Mouse (Mus musculus) CH12.LX (cell line): ENCODE measurements around the gene Lipc. TPM values are rescaled to one million over a fixed set of nuclear protein-coding genes. Genes with fewer than 3 reads are reported as not detected.
A peak's percentile ranks its signal among the peaks of the same experiment; 100 is the strongest.

ENCODE experiments used
- DNase-seq: peaks from one replicate; pipeline ENCODE4 v3.0.0-alpha.2; 2013; ENCODE audit errors: extremely low read depth
- H3K27ac ChIP-seq: 2 replicates; pipeline ENCODE4 v1.5.1; 2012; ENCODE audit warnings: low read depth, mild to moderate bottlenecking, control low read depth, moderate library complexity; ENCODE audit not compliant: insufficient read depth
- H3K27me3 ChIP-seq: replicated peaks from 2 replicates; pipeline ENCODE3; 2012; ENCODE audit warnings: inconsistent platforms
- H3K36me3 ChIP-seq, 2 experiments: replicated peaks in 1 of 2; 2 replicates each; pipeline versions ENCODE3 to v1.6.1; 2012; ENCODE audit warnings: inconsistent platforms in 1 of 2, low read length in 1 of 2, mild to moderate bottlenecking in 1 of 2, mixed read lengths in 1 of 2, moderate library complexity in 1 of 2; ENCODE audit not compliant: control insufficient read depth in 1 of 2, insufficient read depth in 1 of 2
- H3K4me1 ChIP-seq, 2 experiments: 2 replicates each; pipeline ENCODE4 v1.6.1; 2012; ENCODE audit warnings: inconsistent platforms in 1 of 2, moderate library complexity in 1 of 2; ENCODE audit not compliant: insufficient read depth in 2 of 2, control insufficient read depth in 1 of 2
- H3K4me2 ChIP-seq: 2 replicates; pipeline ENCODE4 v1.6.1; 2012; ENCODE audit warnings: low read depth, mild to moderate bottlenecking, control low read depth; ENCODE audit not compliant: poor library complexity, insufficient read depth, severe bottlenecking
- H3K4me3 ChIP-seq, 3 experiments: fragments of 150-350 bp in 1 of 3; sonication (generic) in 1 of 3; replicated peaks in 1 of 3; 2 replicates each; pipeline versions ENCODE3 to v1.5.1; 2011 to 2012; ENCODE audit warnings: low read depth in 2 of 3, low read length in 2 of 3, mild to moderate bottlenecking in 2 of 3, moderate library complexity in 2 of 3, control low read depth in 1 of 3, improper control_type of control experiment in 1 of 3, inconsistent platforms in 1 of 3, mixed read lengths in 1 of 3; ENCODE audit not compliant: poor library complexity in 1 of 3
- H3K79me2 ChIP-seq: replicated peaks from 2 replicates; pipeline ENCODE4 v1.6.1; 2012; ENCODE audit warnings: mild to moderate bottlenecking, moderate library complexity; ENCODE audit not compliant: control insufficient read depth, poor library complexity, insufficient read depth, severe bottlenecking; ENCODE audit errors: extremely low read depth
- H3K9ac ChIP-seq: 2 replicates; pipeline ENCODE4 v1.6.1; 2012; ENCODE audit warnings: low read depth, mild to moderate bottlenecking, control low read depth, moderate library complexity; ENCODE audit not compliant: insufficient read depth
- H3K9me3 ChIP-seq: replicated peaks from 2 replicates; pipeline ENCODE3; 2012; ENCODE audit warnings: low read length, inconsistent platforms, mixed read lengths
- CHD1 ChIP-seq: IDR thresholded peaks from 2 replicates; pipeline ENCODE4 v1.6.1; 2012; ENCODE audit warnings: low read depth, low read length, improper control_type of control experiment, inconsistent platforms
- CHD2 ChIP-seq: IDR thresholded peaks from 2 replicates; pipeline ENCODE4 v1.6.1; 2011; ENCODE audit warnings: low read length, improper control_type of control experiment
- ELF1 ChIP-seq: IDR thresholded peaks from 2 replicates; pipeline ENCODE4 v1.6.1; 2014; ENCODE audit warnings: low read depth, mild to moderate bottlenecking, inconsistent platforms, low read length, improper control_type of control experiment
- EP300 ChIP-seq: IDR thresholded peaks from 2 replicates; pipeline ENCODE4 v1.6.1; 2011; ENCODE audit warnings: low read length, improper control_type of control experiment
- ETS1 ChIP-seq: conservative IDR thresholded peaks from 2 replicates; pipeline ENCODE4 v1.6.1; 2012; ENCODE audit warnings: low read depth, mild to moderate bottlenecking, inconsistent platforms, low read length, improper control_type of control experiment, moderate library complexity
- JUN ChIP-seq: IDR thresholded peaks from 2 replicates; pipeline ENCODE4 v1.6.1; 2011; ENCODE audit warnings: low read depth, mild to moderate bottlenecking, low read length, improper control_type of control experiment, moderate library complexity; ENCODE audit not compliant: insufficient read depth
- MAX ChIP-seq: IDR thresholded peaks from 2 replicates; pipeline ENCODE4 v1.6.1; 2011; ENCODE audit warnings: low read length, improper control_type of control experiment
- MAZ ChIP-seq: IDR thresholded peaks from 2 replicates; pipeline ENCODE4 v1.6.1; 2012; ENCODE audit warnings: low read depth, mild to moderate bottlenecking, inconsistent platforms, low read length, improper control_type of control experiment, moderate library complexity
- MEF2A ChIP-seq: IDR thresholded peaks from 2 replicates; pipeline ENCODE4 v1.6.1; 2014; ENCODE audit warnings: low read depth, mild to moderate bottlenecking, inconsistent platforms, low read length, improper control_type of control experiment, borderline replicate concordance
- MYC ChIP-seq: IDR thresholded peaks from 2 replicates; pipeline ENCODE4 v1.6.1; 2011; ENCODE audit warnings: low read depth, mild to moderate bottlenecking, improper control_type of control experiment, low read length
- POLR2A ChIP-seq: IDR thresholded peaks from 2 replicates; pipeline ENCODE4 v1.6.1; 2011; ENCODE audit warnings: low read depth, mild to moderate bottlenecking, improper control_type of control experiment, low read length
- RAD21 ChIP-seq: IDR thresholded peaks from 2 replicates; pipeline ENCODE4 v1.6.1; 2011; ENCODE audit warnings: low read depth, mild to moderate bottlenecking, low read length, improper control_type of control experiment, moderate library complexity
- TBP ChIP-seq: conservative IDR thresholded peaks from 2 replicates; pipeline ENCODE4 v1.6.1; 2011; ENCODE audit warnings: low read depth, low read length, improper control_type of control experiment
- TCF12 ChIP-seq: IDR thresholded peaks from 2 replicates; pipeline ENCODE4 v1.6.1; 2014; ENCODE audit warnings: low read depth, mild to moderate bottlenecking, inconsistent platforms, low read length, improper control_type of control experiment
- USF1 ChIP-seq: IDR thresholded peaks from 2 replicates; pipeline ENCODE4 v1.6.1; 2014; ENCODE audit warnings: low read depth, mild to moderate bottlenecking, inconsistent platforms, low read length, improper control_type of control experiment
- ZMIZ1 ChIP-seq: IDR thresholded peaks from 2 replicates; pipeline ENCODE4 v1.6.1; 2012; ENCODE audit warnings: low read depth, mild to moderate bottlenecking, inconsistent platforms, low read length, improper control_type of control experiment
- ZNF384 ChIP-seq: IDR thresholded peaks from 2 replicates; pipeline ENCODE4 v1.6.1; 2012; ENCODE audit warnings: low read depth, low read length, improper control_type of control experiment, inconsistent platforms
- dilution Hi-C: fragments of 300-500 bp; cut with MboI; formaldehyde crosslinking; loops from 2 replicates; pipeline ENCODE4 v1.14.3; 2020; ENCODE audit warnings: low sequenced_read_pairs; ENCODE audit not compliant: extremely low pct_unique_long_range_greater_than_20kb, extremely low pct_ligation_motif_present
- in situ Hi-C: fragments of 300-500 bp; cut with MboI; formaldehyde crosslinking; loops from 3 replicates; pipeline ENCODE4 v1.14.3; 2019; ENCODE audit warnings: low sequenced_read_pairs, low pct_ligation_motif_present, low pct_unique_long_range_greater_than_20kb, mixed read lengths
- polyA plus RNA-seq: library from polyadenylated mRNA; unstranded; fragments of >175 nt; gene quantifications from 2 replicates; pipeline ENCODE4 v1.2.1, GENCODE M21; 2012; ENCODE audit warnings: low read depth; ENCODE audit not compliant: insufficient read length
- total RNA-seq, 2 experiments: library from RNA; depleted of rRNA; stranded (reverse); fragments of 300-350 nt in 1 of 2; fragments of >200 nt in 1 of 2; gene quantifications; 2 replicates each; pipeline ENCODE4 v1.2.3; 2012 to 2014

Gene Lipc
- total and polyA plus RNA-seq, 3 experiments = 5.2 to 24.5 (median 8.6) TPM

DNA sequence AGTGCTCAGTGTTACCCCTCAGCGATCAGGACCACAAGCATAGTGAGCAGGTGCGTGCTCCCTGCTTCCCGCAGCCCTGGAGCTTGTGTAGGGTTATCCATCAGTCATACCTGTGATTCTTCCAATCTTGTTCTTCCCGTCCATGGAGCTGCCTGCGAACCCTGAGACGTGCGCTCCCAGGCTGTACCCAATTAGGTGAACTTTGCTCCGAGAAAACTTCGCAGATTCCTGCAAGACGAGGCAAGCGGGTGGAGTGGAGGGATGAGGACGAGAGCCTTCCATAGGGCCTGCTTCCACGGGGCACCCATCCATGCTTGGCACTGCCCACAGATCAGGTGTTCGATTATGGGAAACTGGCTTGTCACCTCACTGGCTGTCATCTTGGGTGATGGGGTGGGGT is 133.3 kb downstream of the Lipc start:
- dilution Hi-C loops = no loop called here
- Histone ChIP-seq H3K27me3 (no peaks in the 10 kb centered on the region), H3K4me3 (no peak overlapping the region), H3K79me2 (no peaks in the 10 kb centered on the region), H3K27ac (no peak overlapping the region), H3K9me3 (peaks cover 3% of the 10 kb centered on the region), H3K4me2 (no peak overlapping the region), H3K4me1 (peaks cover 14 to 44% of the 10 kb centered on the region in 2 experiments), H3K36me3 (no peaks in the 10 kb centered on the region), H3K9ac (no peak overlapping the region)
- no peak for TF ChIP-seq ZNF384
- TF ChIP-seq ELF1 = no peak
- TF ChIP-seq MYC = no peak
- no peak for TF ChIP-seq MEF2A
- no peak for TF ChIP-seq EP300
- no peak for TF ChIP-seq USF1
- TF ChIP-seq JUN = no peak
- no peak for TF ChIP-seq CHD2
- no peak for TF ChIP-seq RAD21
- DNase-seq = no peak
- in situ Hi-C loops = no loop called here

DNA sequence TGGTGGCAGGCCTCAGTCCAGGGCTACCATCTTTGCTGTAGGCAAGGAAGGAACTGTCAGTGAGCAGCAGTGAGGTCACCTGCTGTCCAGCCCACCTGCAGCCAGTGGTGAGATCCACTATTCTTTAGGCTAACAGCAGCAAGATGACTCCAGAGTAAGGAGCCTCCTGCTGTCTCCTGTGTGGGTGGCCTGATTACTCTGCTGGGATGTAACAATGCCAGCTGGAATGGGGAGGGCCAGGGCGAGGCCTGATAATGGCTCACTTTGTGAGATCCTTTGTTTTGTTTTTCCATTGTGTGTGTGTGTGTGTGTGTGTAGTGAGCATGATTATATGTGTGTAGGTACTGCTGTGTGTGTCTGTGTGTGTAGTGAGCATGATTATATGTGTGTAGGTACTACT is 134.6 kb downstream of the Lipc start:
- in situ Hi-C loops = no loop called here
- Histone ChIP-seq H3K36me3 (peaks cover 3 to 4% of the 10 kb centered on the region in 2 experiments), H3K4me2 (peak overlapping the region; percentile 83), H3K4me3 (peak overlapping the region in 2 of 3 experiments; percentile 20 to 47), H3K27ac (peak overlapping the region; percentile 89), H3K9me3 (no peaks in the 10 kb centered on the region), H3K4me1 (peaks cover 14 to 44% of the 10 kb centered on the region in 2 experiments), H3K27me3 (no peaks in the 10 kb centered on the region), H3K9ac (peak overlapping the region; percentile 85; the same call in 1 of the 2 replicates), H3K79me2 (no peaks in the 10 kb centered on the region)
- no peak for DNase-seq
- dilution Hi-C loops = no loop called here
- TF ChIP-seq MEF2A = no peak
- TF ChIP-seq MAZ = 0 out of 2 replicates have a peak, but pooled peaks have one; percentile 10

DNA sequence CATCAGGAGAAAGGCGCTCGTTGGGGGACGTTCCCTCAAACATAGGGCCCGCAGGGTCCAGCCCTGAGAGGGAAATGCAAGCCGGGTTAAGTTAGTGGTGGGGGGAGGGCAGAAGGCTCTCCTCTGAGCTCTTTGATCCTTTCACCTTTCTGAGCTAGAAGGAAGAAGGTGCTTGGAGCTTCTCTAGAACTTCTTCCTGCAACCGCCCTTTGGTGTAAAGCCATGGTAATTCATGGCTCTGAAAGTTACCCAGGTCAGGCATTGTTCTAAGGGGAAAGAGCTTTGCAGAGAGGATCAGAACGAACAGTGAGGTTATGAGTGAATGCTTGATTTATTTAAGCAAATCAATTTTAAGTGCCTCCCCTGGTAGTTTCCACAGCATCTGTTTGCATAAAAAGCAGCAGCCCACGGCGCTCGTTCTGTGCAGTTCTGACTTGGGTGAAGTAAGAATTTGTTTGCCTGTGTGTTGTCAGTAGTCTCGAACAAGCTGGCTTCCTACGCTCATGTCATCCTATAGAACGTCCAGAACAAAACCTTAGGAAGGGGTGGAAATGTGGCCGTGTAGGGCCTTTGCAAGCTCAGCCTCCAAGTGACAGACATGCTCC is 135.2 kb downstream of the Lipc start:
- peak; percentile 54 for DNase-seq
- in situ Hi-C loops (no loop called here), dilution Hi-C loops (no loop called here)
- peaks cover 14 to 44% of the 10 kb centered on the region in 2 experiments for H3K4me1 ChIP-seq
- H3K79me2 ChIP-seq = no peaks in the 10 kb centered on the region
- H3K27ac ChIP-seq = peak overlapping the region; percentile 89
- peak overlapping the region; percentile 18 to 67 (median 49) for H3K4me3 ChIP-seq
- no peaks in the 10 kb centered on the region for H3K27me3 ChIP-seq
- no peaks in the 10 kb centered on the region for H3K9me3 ChIP-seq
- H3K4me2 ChIP-seq = peak overlapping the region; percentile 83
- peak overlapping the region; percentile 85 for H3K9ac ChIP-seq
- H3K36me3 ChIP-seq = peaks cover 5 to 8% of the 10 kb centered on the region in 2 experiments
- peak; percentile 70; the same call in 1 of the 2 replicates for TF ChIP-seq TBP
- TF ChIP-seq ZMIZ1 = 0 out of 2 replicates have a peak, but pooled peaks have one; percentile 17
- TF ChIP-seq TCF12 = peak; percentile 26; the same call in 1 of the 2 replicates
- peak; percentile 17; the same call in 1 of the 2 replicates for TF ChIP-seq MEF2A
- TF ChIP-seq CHD2 = peak; percentile 15; the same call in 1 of the 2 replicates
- TF ChIP-seq MAZ = 0 out of 2 replicates have a peak, but pooled peaks have one; percentile 30
- peak; percentile 55 for TF ChIP-seq EP300
- TF ChIP-seq ETS1 = peak; percentile 40; the same call in 1 of the 2 replicates
- 0 out of 2 replicates have a peak, but pooled peaks have one; percentile 5 for TF ChIP-seq POLR2A
- no peak for TF ChIP-seq CHD1
- no peak for TF ChIP-seq MAX
- TF ChIP-seq, all 38 proteins: peak for 9
